Mouse (Mus musculus): Measurements from ENCODE around the gene Tex30.

DNA sequence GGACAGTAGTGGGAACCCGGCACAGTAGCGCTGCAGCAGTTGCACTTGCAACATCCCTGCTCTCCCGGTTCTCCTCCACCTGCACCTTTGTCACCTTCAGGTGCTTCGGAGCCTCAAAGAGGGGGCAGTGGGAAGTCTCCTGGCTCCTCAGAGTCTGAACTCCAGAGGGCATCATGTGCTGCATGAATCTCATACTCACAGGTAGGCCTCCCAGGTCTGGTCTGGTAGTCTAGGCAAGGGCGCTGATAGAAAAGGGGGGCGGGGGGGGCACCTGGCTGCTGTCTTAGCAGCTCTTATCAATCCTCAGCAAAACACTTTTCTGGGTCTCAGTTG lies 17.8 kb upstream of the Tex30 start:
- TF ChIP-seq POLR2A (IDR thresholded peaks at IDR 0.05; ENCODE audit: control insufficient read depth, extremely low read depth, insufficient read depth, low read length, poor library complexity): no peak
- TF ChIP-seq CTCF (IDR thresholded peaks at IDR 0.05; ENCODE audit: borderline replicate concordance, control insufficient read depth, extremely low read depth, insufficient read depth, low read length, poor library complexity): no peak
